Mouse (Mus musculus) c-Kit-negative CD71-positive TER-119-positive erythroid progenitor cells, embryonic 14.5 days (primary cell): ENCODE results near the gene Car8.
"Not testable (repeated sequence)": the region's sequence is repeated elsewhere in the genome, so short reads cannot be mapped to it uniquely, and the experiment has no call there.

ENCODE experiments used
- DNase-seq: peaks from one replicate; pipeline ENCODE4 v3.0.0-alpha.2; 2013; ENCODE audit warnings: low read depth, low spot score

Car8 gene

GRCm38 (mm10) chr4:8203367-8203766 lies 35.5 kb downstream of the Car8 start:
- DNase-seq: no peak

- DNase-seq: no peak
Observed at GRCm38 (mm10) chr4:8201631-8202030, 37.2 kb downstream of the Car8 start.

DNA sequence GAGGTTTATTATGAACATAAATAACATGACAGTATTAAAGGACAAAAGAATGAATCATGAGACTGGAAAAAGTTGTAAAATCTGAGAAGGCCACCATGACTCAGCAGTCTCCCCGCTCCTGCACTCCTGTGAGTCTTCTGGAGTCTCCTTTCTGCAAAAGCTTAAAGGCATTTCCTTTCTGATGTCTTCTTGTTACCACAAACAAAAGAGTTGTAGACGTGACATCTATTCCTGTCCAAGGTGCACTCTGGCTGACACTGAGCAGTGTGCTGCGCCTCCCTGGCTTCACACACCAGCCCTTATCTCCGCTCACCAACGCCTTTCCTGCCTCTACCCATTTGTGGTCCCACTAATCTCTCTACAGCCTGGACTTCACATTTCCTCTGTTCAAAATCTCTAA lies 38.8 kb downstream of the Car8 start:
- no peak for DNase-seq

- no peak for DNase-seq
Observed at GRCm38 (mm10) chr4:8198033-8198432, 40.8 kb downstream of the Car8 start.

DNA sequence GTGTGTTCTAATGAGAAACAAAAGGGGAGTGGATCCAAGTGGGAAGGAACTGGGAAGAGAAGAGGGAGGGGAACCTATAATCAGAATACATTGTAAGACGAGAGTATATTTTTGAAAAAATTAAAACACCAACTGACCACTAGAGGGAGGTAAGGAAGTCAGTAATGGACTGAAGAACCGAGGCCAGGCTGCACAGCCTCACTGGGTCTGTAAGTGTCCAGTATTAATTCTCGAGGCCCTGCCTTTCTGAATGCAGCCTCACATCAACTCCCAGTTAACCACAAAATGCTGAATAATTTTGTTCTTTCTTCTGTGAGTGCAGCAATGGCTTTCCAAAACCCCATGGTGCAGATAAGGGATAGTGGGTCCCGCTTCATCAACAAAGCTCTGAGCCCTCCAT lies 48.4 kb downstream of the Car8 start:
- no peak for DNase-seq

DNA sequence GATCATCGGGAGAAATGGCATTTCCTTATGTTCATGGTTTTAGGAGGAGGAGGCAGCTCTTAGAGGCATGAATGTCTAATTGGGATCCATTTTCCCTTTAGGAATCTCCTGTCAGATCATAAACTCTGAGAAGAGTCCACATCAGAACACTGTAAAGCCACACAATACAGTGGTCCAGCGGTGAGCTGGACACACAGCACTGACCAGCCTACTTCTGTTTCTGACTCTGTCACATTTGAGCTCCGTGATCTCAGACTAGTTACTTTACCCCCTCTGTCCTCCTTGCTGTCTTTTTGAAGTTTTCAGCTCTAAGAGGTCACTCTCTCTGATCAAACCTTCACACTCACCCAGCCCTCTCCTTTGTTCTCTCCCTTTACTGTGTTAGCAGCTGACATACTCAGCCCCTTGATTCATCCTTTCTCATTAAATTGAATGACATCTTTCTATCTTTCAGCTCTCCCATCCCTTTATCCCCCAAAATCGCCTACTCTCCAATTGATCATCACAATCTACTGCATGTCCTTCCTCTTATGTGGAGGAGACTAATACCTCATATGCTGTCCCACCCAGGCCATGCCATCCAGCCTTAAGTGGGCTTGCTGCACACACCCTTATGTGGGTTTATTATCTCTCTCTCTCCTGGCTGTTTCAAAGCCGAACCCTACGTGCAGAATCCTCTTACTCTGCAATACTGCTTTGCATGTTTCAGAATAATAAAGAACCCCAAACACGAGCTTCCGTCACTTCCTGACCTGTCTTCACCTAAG lies 51.7 kb downstream of the Car8 start:
- no peak for DNase-seq

GRCm38 (mm10) chr4:8180576-8180975 lies 58.3 kb downstream of the Car8 start:
- no peak for DNase-seq

DNA sequence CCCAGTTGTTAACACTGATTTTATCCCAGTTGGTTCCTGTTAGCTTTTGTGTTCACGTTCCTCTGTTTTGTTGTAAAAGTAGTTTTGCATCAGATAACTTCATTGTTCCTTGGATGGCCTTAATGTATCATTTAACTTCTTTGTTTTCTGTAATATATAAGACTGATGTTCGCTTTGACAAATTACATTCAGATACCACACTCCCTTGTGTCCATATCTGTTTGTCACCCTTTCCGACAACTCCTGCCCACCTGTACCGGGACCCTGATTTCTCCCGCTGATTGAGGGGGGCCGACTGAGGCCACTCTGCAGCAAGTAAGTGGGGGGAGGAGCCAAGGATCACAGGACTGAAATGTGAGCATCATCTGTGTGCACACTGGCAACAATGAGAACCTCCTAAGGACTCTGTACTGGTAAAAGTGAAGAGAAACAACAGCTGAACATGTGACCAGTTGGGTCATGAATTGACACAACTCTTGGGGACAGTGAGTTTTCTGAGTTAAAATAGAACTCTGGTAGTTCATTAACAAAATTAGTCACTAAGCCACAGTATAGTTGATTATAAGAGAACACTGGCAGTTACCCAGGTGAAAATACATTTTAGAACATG lies 84.1 kb downstream of the Car8 start:
- no peak for DNase-seq

DNA sequence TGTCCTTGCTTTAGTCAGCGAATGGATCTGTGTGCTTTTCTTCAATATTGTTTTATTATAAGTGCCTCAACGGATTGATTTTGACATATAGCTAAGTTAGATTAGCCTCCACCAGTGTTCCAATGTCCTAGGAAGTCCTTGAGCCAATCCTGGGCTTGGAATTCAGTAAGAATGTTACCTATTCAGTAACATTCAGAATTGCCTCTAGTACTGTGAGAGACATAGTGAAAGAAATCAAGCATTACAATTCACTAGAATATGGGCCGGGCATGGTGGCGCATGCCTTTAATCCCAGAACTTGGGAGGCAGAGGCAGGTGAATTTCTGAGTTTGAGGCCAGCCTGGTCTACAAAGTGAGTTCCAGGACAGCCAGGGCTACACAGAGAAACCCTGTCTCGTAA lies 84.9 kb downstream of the Car8 start:
- not testable (repeated sequence) for DNase-seq

DNA sequence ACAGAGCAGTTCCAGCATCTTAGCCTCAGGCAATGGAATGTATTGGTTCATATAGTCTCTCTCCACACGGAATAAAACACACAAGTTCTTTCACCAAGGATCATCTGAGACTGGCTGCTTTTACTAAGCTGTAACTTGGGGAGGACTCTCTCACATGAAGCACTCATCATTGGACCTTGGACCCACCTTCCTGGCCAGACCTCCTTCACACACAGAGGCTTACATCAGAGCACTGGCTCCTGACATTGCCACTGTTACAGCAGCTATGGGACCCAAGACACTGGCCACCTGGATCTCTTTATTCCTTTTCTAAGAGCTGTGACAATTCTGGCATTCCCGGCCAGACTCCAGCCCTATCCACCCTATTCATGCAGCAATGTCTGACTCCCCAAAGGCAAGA lies 101.4 kb downstream of the Car8 start:
- no peak for DNase-seq

DNA sequence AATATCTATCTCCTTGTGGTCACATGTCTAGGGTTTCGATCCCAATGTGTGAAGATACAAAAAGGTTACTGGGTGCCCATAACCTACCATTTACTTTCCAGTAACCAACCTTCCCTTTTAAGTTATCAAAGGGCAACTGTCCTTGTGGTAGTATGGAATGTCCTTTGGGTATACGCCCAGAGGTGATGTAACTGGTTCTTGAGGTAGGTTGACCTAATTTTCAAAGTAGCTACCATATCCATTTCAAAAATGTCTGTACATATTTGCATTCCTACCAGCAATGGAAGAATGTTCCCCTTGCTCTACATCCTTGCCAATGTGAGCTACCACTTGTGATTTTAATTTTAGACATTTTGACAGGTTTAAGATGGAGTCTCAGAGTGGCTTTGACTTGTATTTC lies 106.8 kb downstream of the Car8 start:
- DNase-seq: no peak

DNA sequence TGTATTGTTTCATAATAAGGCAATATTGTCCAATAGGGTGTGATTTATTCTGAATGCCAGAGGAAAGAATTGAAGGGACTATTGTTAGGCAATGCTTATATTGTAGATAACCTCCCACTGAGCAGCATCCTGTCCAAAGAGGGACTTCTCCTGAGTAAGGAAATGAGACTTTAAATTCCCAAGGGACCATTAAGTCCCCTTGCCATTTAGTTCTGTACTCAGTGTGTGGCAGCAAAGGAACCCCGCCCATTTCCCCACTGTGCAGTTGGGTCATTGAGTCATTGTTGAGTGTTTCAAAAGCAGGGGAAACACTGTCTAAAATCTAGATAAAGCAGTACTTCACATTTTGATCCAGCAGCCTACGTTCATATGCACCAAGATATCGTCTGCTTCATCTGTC lies 125.3 kb downstream of the Car8 start:
- DNase-seq: no peak

- no peak for DNase-seq
Observed at GRCm38 (mm10) chr4:8111891-8112290, 127.0 kb downstream of the Car8 start.

GRCm38 (mm10) chr4:8109906-8110567 lies 128.8 kb downstream of the Car8 start:
- no peak for DNase-seq

DNA sequence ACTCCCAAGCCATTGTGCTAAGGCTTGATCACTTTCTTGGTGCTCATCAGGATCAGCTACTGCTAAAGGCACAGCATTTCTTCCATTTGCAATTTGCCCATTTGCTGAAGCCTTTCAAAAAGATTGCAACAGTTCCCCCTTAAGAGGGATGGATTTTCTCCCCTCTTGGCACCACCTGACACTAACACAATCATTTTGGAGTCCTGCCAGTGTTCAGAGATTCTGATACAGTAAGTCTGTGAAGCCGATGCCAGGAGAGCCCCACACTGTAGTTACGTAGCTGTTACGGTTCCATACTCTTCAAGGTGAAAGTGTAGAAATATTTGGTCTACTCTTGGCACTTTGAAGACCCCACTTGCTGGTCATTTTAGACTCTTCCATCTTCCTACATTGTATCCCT lies 137.4 kb downstream of the Car8 start:
- no peak for DNase-seq

DNA sequence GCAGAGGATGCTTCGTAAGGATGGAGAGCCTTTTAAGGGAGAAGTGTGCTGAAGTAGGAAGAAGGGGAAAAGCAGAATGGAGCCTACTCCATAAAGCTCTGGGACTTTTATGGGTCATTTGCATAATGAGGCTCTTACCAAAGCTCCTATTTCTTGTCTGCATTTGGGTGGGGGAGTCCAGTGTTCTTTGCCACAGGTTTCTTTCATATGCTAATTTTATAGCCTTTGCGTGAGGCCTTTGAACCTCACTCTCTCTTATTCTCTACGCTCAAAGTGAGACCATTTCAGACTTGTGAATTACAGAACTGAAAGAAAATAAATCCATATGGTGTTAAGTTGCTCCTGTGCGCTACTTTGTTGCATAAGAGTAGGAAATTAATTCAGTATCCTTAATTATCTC lies 140.8 kb downstream of the Car8 start:
- DNase-seq: no peak

DNA sequence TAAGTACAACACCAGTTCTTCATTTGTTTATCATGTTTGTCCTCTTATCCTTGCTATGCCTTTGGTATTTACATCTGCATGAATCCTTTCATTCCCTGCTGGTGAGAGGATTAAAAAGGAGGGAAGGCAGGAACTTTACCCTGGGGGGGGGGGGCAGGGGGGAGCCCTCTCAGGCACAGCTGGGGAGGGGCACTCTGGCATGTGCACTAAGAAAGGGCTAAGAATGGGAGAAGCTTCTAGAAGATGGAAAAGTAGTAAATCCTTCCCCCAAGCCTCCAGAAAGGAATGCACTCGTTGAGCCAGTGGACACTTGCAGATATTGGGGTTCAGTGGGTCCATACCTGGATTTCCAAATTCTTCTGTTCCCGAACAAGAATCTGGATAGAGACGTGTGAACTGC lies 141.2 kb downstream of the Car8 start:
- no peak for DNase-seq

DNA sequence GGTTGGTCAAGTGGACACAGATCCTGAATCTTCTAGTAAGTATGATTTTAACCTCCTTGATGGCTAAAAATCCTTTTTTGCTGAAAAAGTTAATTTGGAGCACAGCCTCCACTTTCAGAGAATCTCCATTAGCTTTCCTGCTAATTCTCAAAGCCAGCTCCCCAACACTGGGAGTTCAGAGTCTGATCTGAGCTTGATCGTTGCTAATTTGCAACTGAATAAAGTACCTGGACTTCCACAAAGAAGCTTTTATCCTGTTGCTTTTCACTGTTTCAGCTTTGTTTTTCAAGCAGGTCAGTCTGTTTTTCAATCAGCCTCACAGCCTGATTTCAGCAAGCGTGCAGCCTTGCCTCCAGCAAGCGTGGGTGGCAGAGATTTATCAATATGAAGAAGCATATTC lies 145.3 kb downstream of the Car8 start:
- not testable (repeated sequence) for DNase-seq
